Mouse (Mus musculus) cerebellum, adult (tissue): ENCODE data around the gene Colgalt1.

Source experiments
- ATAC-seq: cut with Nextera tagmentation; 2 replicates; pipeline ENCODE4 v1.9.2; 2017; ENCODE audit warnings: mild to moderate bottlenecking, moderate library complexity, mixed read lengths; ENCODE audit not compliant: insufficient number of reproducible peaks, low FRiP score, low TSS enrichment

The Colgalt1 gene

DNA sequence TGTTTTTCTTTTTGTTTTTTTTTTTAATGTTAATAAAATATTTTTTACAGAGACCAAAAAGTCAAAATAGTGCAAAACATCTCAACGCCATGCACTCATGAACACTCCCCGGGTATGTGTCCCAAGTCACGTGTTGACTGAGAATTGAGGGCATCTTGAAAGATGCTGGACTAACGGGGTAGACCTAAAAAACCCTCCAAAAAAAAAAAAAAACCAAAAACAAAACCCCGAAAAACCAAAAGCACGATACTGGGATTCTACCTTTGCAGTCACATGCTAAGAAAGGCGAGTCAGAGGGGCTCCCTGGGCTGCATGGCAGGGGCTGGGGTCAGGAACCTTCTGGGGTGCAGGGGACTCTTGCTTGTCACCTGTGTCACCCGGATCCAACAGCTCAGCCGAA is 16.0 kb downstream of the Colgalt1 start:
- ATAC-seq: no peak

DNA sequence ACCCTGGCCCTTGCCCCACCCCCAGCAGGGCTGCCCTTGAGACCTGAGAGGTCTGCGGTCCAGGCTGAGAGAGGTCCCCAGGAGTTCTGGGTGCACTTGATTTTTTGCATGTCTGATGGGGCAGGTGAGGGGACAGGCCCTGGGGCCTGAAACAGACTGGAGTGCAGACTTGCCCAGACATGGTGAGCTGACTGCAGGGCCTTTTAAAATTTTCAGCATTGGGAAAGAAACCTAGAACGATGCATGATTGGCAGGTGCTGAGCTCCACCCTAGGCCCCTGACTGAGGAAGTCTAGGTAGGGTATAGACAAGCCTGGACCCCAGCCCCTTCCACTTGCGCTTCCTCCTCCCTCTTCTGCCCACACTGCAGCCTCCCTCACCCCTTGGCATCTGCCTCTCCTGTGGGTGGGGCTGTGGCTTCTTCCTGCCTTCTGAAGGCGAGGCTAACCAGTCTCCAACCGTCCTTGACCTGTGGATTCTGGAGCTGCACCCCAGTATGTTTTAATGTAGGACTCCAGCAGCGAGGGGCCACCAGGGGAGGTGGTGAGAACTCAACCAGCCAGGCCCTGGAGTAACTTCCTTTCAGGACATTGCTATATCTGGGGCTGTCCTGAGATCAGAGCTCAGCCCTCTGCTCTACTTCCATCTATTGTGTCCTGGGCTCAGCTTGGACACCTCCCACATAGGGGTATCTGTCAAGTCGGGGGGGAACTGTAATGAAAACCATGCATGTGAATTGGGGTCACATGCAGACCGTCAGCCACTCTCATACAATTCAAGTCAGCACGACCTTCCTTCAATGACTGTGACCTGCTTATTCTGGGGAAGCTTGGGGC is 16.7 kb downstream of the Colgalt1 start:
- ATAC-seq: no peak

GRCm38 (mm10) chr8:71628396-71629095 is 17.7 kb downstream of the Colgalt1 start:
- ATAC-seq: no peak

GRCm38 (mm10) chr8:71629096-71629697 is 18.4 kb downstream of the Colgalt1 start:
- peak; percentile 37 for ATAC-seq

- ATAC-seq: 0 out of 2 replicates have a peak, but pooled peaks have one; percentile 3
Measured at GRCm38 (mm10) chr8:71629781-71630212, 19.0 kb downstream of the Colgalt1 start.

DNA sequence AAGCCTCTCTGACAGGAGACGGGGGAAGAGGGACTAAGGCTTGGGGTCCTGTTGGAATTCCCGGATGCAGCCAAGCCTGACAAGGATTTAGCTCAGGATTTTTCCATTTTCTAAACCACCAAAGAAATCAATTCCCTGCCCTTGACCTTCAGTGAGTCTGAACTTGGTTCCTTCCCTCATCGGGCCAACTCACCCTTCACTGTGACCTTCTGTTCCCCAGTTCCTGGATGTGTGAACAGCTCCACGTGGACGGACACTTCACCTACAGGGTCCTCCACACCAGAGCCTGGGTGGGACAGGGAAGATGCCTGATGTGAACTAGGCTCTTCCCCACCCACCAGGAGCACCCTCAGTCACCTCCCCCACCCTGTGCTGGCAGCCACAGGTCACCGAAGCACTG is 20.0 kb downstream of the Colgalt1 start:
- ATAC-seq: no peak

GRCm38 (mm10) chr8:71631897-71632296 is 21.1 kb downstream of the Colgalt1 start:
- no peak for ATAC-seq

DNA sequence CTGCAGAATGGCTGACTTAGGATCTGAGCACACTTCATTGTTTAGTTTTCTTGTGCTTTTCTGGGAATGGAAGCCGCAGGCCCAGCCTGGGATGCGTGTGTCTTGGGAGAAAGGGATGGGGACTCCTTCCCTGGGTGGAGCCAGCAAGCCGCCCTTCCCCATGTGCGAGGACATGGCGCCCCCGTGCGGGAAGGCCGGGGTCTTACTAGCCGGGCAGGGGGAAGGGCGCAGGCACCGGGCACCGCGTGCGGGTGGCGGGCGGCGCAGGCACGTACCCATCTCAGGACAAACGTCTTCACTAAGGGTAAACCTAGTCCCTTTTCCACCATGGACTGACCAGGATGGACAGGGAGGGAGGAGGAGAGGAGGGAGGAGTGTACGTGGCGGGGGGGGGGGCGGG is 22.4 kb downstream of the Colgalt1 start:
- no peak for ATAC-seq

DNA sequence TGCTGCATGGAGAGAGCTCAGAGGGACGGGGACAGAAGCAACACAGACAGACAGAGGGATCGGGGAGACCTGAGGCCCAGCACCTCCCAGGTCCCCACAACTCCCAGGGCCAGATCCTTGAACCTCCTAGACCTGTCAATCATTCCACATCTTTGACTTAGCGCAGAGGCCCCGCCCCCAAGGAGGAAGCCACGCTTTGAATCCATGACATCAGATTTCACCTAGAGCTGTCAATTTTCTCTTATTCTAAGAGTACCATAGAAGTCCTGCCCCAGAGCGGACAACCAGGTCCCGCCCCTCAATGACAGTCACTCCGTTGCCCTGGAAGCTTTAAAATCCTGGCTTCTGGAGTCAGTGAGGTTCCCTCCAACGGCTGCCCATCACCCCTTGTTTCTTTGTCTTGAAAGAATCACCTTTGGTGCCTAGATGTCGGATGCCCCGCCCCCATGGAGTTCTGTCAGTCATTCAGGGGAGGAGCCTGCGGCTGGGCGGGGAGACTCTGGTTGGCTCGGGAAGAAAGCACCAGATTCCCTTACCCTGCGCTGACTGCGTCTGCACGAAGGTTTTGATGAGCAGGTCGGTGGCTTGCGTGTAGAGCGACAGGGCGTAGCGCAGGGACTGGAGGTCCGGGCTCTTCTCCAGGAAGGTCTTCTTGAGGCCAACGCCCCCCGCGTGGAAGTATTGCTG is 23.3 kb downstream of the Colgalt1 start:
- ATAC-seq: no peak; the same call in 1 of the 2 replicates

DNA sequence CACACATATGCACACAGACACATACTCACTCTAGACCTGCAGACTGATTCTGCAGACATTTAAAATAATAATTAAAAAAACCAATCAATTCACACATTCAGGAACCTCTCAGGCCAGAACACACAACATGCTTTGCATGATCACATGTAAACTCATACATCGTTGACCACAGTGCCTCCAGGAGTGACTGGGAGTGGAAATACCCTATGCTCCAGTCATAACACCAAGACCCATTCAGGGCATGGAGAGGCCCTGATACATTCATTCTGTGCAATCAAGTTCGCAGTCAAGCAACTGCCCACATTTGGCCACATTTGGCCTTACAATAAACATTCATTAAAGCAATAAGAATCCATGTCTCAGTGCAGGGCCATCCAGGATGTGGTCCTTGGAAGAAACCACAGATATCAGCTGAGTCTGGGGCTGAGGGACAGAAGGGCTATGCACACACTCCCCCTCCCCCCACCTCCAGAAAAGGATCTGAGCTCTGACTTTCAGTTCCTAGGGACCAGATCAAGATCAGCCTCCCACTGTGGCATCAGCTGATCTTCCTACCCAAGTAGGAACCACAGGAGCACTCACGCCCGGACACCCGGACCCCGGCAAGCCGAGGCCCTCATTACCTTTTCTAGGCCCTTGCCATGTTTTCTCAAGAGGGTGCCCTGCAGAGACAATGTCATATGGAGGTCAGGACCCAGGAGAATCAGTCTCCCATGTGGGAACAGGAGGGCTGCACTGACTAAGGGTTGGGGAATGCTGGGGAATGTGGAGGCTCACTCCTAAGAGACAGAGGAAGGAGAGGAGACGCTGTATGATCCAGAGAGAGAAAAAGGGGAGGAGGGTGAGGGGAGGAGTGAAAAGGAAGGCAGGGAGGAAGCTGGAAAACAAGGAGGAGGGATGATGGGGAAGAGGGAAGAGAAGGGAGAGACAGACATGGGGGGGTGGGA is 26.6 kb downstream of the Colgalt1 start:
- no peak for ATAC-seq

DNA sequence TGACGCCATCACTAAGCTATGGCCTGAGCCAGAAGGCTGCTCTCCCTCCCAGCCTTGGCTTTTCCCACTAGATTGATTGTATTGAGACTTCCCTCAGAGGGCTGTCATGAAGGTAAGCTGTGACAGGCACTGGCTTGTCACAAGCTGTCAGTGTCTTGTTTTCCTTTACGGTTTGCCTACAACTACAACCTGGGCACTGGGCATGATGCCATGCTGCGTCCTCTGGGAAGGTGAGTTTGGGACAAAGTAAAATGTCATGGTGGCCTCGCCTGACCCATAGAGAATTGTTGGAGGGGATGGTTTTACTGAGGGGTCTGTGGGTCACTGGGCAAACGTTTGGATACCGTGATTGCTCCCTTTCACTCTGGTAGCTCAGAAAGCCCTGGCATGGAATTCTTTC is 27.5 kb downstream of the Colgalt1 start:
- ATAC-seq: no peak

- no peak for ATAC-seq
Measured at GRCm38 (mm10) chr8:71639318-71639717, 28.5 kb downstream of the Colgalt1 start.

GRCm38 (mm10) chr8:71645510-71645909 is 34.7 kb downstream of the Colgalt1 start:
- no peak for ATAC-seq

DNA sequence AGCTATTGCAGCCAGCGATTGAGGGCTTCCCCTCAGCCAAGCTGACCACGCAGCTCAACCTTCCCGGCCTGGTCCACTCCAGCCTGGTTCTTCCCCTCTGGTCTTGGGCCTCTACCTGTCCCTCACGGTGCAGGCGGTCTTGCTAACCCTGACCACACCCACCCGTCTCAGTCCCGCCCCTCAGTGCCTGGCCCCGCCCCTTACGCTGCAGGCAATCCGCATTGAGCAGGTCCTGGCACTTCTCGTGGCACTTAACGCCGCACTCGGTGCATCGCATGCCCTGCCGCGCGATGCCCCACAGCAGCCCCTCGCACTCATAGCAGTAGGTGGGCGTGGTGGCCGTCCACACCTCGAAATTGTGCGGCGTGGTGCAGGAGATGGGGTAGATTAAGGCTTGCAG is 43.8 kb downstream of the Colgalt1 start:
- ATAC-seq: no peak

- ATAC-seq: no peak
Measured at GRCm38 (mm10) chr8:71657816-71658215, 47.0 kb downstream of the Colgalt1 start.

DNA sequence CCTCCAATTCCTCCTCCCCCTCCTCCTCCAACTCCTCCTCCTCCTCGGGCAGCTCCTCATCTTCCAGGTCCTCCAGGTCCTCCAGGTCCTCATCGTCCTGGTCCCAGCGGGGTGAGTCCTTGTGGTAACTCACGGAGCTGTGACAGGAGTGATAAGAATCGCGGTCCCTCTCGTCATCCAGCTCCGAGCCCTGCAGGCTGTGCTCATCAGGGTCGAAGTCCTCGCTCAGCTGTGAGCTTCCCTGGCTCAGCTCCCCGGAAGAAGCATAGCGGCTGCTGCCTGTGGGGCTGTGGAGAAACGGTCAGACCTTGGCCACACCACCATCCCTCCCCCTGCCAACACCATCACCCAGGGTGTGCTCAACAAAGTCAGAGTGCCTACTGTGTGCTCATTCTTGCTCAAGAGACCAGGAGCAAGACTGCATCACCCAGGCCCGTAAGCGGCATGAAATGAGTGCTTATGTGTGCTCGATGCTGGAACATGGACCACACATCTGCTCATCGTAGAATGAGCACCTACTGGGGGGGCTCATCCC is 47.8 kb downstream of the Colgalt1 start:
- no peak for ATAC-seq

DNA sequence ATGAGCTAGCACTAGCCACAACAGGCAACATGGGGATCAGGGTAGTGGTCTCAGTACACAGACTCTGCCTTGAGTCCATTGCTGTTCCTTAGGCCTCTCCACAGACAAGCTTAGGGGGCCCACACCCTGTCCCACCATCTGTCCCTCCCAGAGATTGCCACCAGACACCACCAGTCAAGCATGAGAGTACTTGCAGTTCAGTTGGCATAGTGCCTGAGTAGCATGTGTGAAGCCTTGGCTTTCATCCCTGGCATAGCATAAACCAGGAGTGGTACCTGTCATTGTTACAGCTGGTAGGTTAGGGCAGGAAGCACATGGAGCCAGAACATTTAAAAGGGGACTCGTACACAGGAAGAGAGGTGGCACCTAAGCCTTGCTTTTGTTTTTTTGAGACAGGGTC is 49.0 kb downstream of the Colgalt1 start:
- ATAC-seq: peak; percentile 47; the same call in 1 of the 2 replicates

DNA sequence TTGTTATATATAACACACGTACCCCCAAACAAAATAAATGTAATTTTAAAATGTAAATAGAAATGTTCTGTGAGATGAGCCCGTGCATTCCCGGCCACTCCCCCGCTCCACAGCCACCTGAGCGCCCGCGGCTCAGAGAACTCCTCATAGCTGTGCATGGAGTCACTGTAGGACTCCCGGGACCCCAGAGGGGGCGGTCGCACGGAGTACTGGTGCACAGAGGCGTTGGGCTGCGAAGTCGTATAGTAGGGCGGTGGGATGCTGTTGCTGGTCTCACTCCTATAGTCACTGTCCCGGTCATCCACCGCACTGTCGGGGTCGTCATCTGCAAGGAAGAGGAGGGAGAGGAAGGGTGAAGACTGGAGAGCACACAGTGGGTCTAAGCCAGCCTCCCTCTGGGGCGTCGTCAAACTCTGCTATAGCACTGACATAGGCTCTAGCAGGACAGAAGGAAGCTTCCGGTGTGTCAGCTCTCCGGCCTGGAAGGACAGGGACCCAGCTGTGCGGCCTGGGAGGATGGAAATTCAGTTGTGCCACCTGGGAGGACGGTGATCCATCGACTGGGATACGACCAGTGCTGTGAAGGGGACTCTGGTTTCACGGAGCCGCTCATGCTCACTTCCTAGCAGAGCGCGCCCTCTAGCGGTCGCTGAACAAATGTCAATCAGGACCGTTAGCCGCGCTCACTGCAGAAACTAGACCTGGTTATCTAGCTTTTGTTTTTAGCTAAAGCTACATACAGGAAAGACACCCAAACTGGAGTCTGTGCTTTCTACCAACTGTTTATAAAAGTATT is 49.7 kb downstream of the Colgalt1 start:
- ATAC-seq: peak; percentile 57
